Mouse (Mus musculus): ENCODE results near the gene Abcd1.
A peak's percentile ranks its signal among the peaks of the same experiment; 100 is the strongest.

Gene Abcd1

DNA sequence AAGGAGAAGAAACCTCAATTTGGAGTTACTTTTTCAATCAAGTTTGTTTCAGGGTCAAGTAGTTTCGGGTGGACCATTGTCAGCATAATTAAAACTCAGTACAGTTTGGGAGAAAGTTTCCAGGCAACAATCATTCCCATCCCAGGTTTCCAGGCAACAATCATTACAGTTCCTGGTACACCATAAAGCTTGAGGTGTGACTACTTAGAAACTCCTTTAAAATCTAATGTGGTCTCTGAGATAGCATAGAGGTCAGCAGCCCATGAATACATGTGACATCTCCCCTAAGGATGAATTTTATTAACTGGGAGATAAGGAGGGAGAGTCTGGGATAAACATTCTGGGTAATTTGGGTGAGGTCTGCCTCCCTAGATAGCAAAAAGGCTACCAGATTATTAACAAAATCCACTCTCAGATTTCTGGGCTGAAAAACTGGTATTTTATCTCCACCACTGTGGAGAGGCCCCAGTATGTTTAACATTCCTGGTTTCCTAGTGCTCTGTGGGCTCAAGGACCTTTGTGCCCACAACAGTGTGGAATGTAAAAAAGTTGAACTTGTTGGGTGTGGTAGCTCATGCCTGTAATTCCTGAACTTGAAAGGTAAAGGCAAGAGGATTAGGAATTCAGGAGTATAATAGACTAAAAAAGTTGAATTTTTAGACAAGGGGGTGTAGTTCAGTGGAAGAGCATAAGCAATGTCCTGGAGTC, 28.5 kb downstream of the Abcd1 start:
- no peak for DNase-seq

DNA sequence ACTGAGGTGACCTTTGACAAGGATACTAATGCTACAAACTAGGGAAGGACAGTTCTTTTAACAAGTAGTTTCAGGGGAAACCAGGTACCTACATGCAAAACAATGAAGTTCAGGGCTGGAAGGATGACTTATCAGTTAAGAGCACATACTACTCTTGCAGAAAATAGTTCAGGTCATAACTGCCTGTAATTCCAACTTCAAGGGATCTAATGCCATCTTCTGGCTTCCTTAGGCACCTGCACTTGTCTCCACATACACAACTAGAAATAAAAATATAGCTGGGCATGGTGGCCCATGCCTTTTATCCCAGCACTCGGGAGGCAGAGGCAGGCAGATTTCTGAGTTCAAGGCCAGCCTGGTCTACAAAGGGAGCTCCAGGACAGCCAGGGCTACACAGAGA, 32.6 kb downstream of the Abcd1 start:
- DNase-seq, result no peak

DNA sequence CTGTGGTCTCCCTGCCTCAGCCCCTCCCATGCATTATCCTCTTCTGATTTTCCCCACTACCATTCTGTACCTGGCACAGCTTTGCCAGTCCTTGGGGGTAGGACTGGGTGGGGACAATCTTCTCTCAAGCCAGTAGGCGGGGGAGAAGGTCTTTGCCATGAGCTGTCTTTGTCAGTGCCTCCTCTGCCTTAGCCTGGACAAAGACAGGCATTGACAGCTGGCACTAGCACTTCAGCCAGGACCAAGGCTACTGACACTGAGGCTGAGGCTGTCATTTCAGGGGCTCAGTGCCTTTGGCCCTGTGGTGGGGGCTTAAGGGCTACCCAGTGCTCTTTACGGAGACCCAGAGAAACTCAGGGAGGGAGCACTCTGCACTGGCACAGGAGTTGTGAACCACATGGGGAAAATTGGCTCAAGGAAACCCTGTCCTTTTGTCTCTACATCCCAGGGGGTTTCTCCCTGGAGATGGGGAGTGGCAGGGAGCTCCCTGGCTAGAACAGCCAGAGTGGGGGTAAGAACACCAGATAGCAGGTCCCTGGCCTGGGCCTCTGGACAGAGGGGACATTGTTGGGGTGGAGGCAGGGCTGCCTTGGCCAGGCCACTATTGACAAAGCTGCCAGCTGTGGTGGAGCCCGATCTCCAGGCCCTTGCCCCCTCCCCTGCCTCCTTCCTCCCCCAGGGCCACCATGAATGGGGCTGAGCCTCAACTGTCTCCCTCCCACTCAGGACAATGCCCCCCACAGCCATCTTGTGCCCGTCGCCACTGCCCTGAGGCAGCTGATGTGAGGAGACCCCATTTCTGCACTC, 40.1 kb downstream of the Abcd1 start, which contains the start of gene Plxnb3:
Gene Plxnb3, plus strand, starts transcription at position 757 of the 807 bp plus-strand sequence.
- DNase-seq, result no peak

- peak; percentile 55 for DNase-seq
Observed at GRCm38 (mm10) chrX:73758611-73759290, 42.4 kb downstream of the Abcd1 start.

DNA sequence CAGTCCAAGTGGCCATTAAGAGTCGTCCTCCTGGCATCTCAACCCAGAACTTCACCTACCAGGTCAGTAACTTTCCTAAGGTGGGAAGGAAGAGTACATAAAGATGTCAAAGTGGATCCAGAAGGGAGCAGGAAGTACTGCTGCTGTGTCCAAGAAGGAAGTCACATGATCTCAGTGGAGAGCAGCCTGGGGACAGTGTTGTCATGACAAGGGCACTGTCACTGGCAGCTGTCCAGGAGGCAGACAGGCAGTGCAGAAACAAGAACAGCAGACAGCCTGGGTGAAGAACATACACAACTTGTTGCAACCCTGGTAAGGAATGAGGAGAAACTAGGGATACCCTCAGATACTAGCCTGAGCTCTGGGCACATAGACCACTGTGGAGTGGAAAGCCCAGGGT, 48.9 kb downstream of the Abcd1 start:
- no peak for DNase-seq

GRCm38 (mm10) chrX:73767267-73767666, 50.9 kb downstream of the Abcd1 start:
- DNase-seq, result no peak

DNA sequence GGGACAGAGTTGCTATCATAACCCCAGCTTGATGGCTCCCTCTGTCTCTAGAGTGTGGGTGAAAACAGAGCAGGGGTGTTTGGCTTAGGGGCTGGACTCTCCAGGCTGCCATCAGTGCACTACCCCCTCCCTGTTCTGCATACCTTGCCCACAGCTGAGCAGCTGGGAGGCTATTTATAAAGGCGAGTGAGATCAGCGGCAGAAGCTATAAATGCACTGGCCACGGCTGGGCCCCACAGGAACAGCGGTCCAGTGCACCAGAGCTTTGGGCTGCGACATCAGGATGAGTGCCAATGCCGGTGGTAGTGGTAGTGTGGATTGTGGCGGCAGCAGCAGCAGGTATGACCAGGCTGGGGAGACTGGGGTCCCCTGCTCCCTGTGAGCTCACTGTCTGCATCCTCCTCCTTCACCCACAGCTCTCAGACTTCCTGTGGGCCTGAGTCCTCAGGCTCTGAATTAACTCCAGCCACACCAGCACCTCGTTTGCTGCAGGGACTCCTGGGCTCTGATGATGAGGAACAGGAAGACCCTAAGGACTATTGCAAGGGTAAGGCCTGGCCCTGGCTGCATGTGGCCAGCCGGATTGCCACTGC, 57.9 kb downstream of the Abcd1 start, which contains the start of gene Srpk3:
Gene Srpk3, plus strand, starts transcription at position 238 of the 593 bp plus-strand sequence.
- no peak for DNase-seq

DNA sequence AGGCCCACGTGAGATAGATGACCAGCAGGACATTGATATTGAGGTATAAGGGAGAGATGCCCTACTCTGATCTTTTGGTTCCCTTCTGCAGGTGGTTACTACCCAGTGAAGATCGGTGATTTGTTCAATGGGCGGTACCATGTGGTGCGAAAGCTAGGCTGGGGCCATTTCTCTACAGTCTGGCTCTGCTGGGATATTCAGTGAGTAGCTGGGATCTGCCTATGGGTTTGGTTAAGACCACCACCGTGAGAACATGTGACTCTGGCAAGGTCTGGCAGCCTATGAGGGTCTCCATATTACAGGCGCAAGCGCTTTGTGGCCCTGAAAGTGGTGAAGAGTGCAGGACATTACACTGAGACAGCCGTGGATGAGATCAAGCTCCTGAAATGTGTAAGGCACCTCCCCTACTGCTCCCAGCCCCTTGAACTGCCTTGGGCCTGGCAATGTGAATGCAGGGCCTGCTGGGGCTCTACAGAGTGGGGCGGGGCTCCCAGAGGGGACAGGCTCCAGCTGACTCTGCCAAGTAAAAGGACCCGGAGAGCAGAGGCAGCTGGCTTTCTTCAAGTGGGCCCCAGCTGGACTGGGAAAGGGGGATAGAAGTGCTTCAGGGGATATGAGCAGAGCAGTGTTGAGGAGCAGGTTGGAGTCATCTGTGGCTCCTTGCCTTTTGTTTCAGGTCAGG, 58.5 kb downstream of the Abcd1 start:
- no peak for DNase-seq

GRCm38 (mm10) chrX:73782227-73782626, 65.8 kb downstream of the Abcd1 start:
- no peak for DNase-seq

DNA sequence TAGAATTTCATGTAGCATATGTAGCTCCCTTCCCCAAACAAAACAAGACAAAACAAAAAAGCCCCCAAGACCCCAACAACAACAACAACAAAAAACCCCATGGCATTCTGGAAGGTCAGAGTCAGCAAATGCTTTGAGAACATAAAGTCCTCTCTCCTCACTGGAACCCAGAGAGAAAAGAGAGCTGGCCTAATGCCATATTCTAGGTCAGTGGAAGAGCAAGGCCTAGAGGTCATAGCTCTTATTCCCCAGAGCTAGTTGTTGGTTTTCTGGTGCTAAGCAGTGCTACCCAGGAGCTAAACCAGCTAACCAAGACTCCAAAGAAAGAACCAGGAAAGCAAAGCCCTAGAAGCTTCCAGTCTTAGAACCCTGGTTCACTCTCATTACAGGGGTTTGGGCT, 69.3 kb downstream of the Abcd1 start:
- DNase-seq, result no peak

DNA sequence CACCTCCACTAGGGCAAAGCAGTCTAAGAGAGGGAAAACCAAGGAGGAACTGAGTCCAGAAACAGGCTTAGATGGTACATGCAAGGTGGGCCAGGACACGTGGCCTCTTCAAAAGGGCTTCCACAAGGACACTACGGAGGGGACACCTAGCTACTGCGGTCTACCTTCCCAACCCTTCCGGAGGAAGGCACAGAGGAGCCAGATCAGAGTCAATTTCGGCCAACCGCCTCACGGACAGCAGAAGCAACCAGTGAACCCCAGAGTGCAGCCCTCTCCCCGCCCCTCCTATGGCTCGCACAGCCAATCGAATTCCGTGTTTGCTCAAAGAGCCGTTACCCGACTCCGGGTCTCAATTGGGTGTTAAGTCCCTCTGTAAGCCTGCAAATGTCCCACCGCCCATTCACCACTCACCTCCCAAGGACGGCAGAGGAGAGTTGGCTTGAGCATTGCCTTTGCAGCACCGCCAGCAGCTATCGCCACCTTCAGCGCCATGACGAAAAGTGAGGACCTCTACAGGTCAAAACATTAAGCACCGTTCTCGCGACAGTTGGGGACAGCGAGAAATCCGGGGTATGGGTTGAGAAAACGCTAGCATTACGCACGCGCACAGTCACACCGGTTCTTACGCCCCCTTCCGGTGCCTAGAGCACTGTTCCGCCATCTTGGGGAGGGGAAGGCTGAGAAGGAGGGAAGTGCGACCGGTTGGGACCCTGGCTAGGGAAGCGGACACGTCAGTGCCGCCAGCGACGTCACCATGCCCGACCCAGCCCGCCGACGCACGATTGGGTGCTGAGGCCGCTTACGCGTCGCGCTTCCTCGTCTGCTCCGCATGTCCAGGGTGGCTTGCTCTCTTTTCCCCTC, 70.2 kb downstream of the Abcd1 start, which contains the start of the genes Idh3g and Ssr4:
Gene Idh3g, minus strand, starts transcription at position 534 of the 861 bp plus-strand sequence.
Gene Ssr4, plus strand, starts transcription at position 665 of the 861 bp plus-strand sequence.
- peak; percentile 90 for DNase-seq

GRCm38 (mm10) chrX:73787225-73787558, 70.8 kb downstream of the Abcd1 start:
- no peak for DNase-seq
